Mouse (Mus musculus) erythroblast, embryonic 14.5 days (primary cell): ENCODE data around the gene Gm10720.
"Not testable (repeated sequence)": the region's sequence is repeated elsewhere in the genome, so short reads cannot be mapped to it uniquely, and the experiment has no call there.

Experiments used
- GATA1 ChIP-seq: IDR thresholded peaks from 2 replicates; pipeline ENCODE4 v1.6.1; 2012; ENCODE audit warnings: low read length, inconsistent platforms, mixed read lengths
- TAL1 ChIP-seq: IDR thresholded peaks from 3 replicates; pipeline ENCODE4 v1.6.1; 2012; ENCODE audit warnings: low read length, inconsistent platforms, mixed read lengths

DNA sequence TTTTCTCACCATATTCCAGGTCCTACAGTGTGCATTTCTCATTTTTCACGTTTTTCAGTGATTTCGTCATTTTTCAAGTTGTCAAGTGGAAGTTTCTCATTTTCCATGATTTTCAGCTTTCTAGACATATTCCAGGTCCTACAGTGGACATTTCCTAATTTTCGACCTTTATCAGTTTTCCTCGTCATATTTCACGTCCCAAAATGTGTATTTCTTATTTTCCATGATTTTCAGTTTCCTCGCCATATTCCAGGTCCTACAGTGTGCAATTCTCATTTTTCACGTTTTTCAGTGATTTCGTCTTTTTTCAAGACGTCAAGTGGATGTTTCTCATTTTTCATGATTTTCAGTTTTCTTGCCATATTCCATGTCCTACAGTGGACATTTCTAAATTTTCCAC, 11.7 kb downstream of the Gm10720 start:
- TF ChIP-seq GATA1, TAL1: not testable (repeated sequence)
